Mouse (Mus musculus): ENCODE data around the gene Amph. TPM values are rescaled to one million over a fixed set of nuclear protein-coding genes. Genes with fewer than 3 reads are reported as not detected.

Amph gene
- total and polyA plus RNA-seq, 3 experiments = not detected

GRCm38 (mm10) chr13:19177662-19178259 lies 229.8 kb downstream of the Amph start:
- no peak overlapping the region for H3K27ac ChIP-seq (ENCODE audit: insufficient read depth, low read depth)
- no peak overlapping the region for H3K4me3 ChIP-seq (replicated peaks in 1 of 3; ENCODE audit: low read depth in 2 of 3, low read length in 2 of 3, poor library complexity in 1 of 3)
- no peaks in the 10 kb centered on the region for H3K36me3 ChIP-seq (replicated peaks in 1 of 2; ENCODE audit: control insufficient read depth in 1 of 2, insufficient read depth in 1 of 2, low read length in 1 of 2)
- TF ChIP-seq CTCF (conservative IDR thresholded peaks at IDR 0.05 in 1 of 2, IDR thresholded peaks at IDR 0.05 in 1 of 2; ENCODE audit: low read depth in 2 of 2, low read length in 2 of 2) = peak; percentile 26 to 76; a peak in 2 of 4 replicates
- TF ChIP-seq MAZ (IDR thresholded peaks at IDR 0.05; ENCODE audit: low read depth, low read length) = 0 out of 2 replicates have a peak, but pooled peaks have one; percentile 24
- TF ChIP-seq NELFE (IDR thresholded peaks at IDR 0.05; ENCODE audit: low read depth, low read length) = no peak
- peak; percentile 61 for TF ChIP-seq SMC3 (IDR thresholded peaks at IDR 0.05; ENCODE audit: low read depth, low read length)
- TF ChIP-seq RAD21 (IDR thresholded peaks at IDR 0.05; ENCODE audit: low read depth, low read length) = peak; percentile 81
- no peaks in the 10 kb centered on the region for H3K27me3 ChIP-seq (replicated peaks)
- in situ Hi-C loops (cut with MboI; ENCODE audit: low pct_ligation_motif_present, low pct_unique_long_range_greater_than_20kb, low sequenced_read_pairs) (no loop called here), dilution Hi-C loops (cut with MboI; ENCODE audit: extremely low pct_ligation_motif_present, extremely low pct_unique_long_range_greater_than_20kb, low sequenced_read_pairs) (no loop called here)
- H3K79me2 ChIP-seq (replicated peaks; ENCODE audit: control insufficient read depth, extremely low read depth, insufficient read depth, poor library complexity, severe bottlenecking) = no peaks in the 10 kb centered on the region
- no peak overlapping the region for H3K4me2 ChIP-seq (ENCODE audit: insufficient read depth, low read depth, poor library complexity, severe bottlenecking)
- peaks cover 0 to 8% of the 10 kb centered on the region in 2 experiments; a peak in 2 of 4 replicates for H3K4me1 ChIP-seq (ENCODE audit: control insufficient read depth in 1 of 2, insufficient read depth in 2 of 2)
- no peak overlapping the region for H3K9ac ChIP-seq (ENCODE audit: insufficient read depth, low read depth)
- DNase-seq (ENCODE audit: extremely low read depth) = peak; percentile 56
- no peaks in the 10 kb centered on the region for H3K9me3 ChIP-seq (replicated peaks; ENCODE audit: low read length)

DNA sequence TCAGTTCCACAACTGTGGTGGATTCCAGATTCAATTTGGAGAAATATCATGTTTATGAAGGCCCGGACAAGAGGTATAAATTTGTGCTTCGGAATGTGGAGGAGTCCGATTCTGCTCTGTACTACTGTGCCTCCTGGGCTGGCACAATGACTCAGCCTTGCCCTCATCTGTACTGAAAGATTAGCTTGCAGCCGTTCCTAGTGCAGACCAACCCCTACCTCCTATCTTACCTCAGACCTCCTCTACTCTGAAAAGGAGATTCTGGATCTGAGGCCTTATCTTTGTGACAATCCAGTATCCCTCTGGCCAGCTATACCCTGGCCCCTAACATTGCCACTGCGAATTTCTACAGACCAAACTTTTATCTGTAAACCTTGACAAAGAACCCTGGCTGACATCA lies 230.3 kb downstream of the Amph start:
- H3K27ac ChIP-seq (ENCODE audit: insufficient read depth, low read depth) = no peak overlapping the region
- H3K9ac ChIP-seq (ENCODE audit: insufficient read depth, low read depth) = no peak overlapping the region
- no peaks in the 10 kb centered on the region for H3K27me3 ChIP-seq (replicated peaks)
- H3K4me3 ChIP-seq (replicated peaks in 1 of 3; ENCODE audit: low read depth in 2 of 3, low read length in 2 of 3, poor library complexity in 1 of 3) = no peak overlapping the region
- dilution Hi-C loops (cut with MboI; ENCODE audit: extremely low pct_ligation_motif_present, extremely low pct_unique_long_range_greater_than_20kb, low sequenced_read_pairs) (no loop called here), in situ Hi-C loops (cut with MboI; ENCODE audit: low pct_ligation_motif_present, low pct_unique_long_range_greater_than_20kb, low sequenced_read_pairs) (no loop called here)
- no peak for DNase-seq (ENCODE audit: extremely low read depth)
- H3K4me1 ChIP-seq (ENCODE audit: control insufficient read depth in 1 of 2, insufficient read depth in 2 of 2) = peaks cover 0 to 8% of the 10 kb centered on the region in 2 experiments; a peak in 2 of 4 replicates
- no peaks in the 10 kb centered on the region for H3K9me3 ChIP-seq (replicated peaks; ENCODE audit: low read length)
- H3K4me2 ChIP-seq (ENCODE audit: insufficient read depth, low read depth, poor library complexity, severe bottlenecking) = no peak overlapping the region
- TF ChIP-seq MYC (IDR thresholded peaks at IDR 0.05; ENCODE audit: low read depth, low read length) (no peak), CHD2 (IDR thresholded peaks at IDR 0.05; ENCODE audit: low read length) (no peak), JUN (IDR thresholded peaks at IDR 0.05; ENCODE audit: insufficient read depth, low read depth, low read length) (no peak), BHLHE40 (IDR thresholded peaks at IDR 0.05; ENCODE audit: low read depth, low read length) (no peak), ELF1 (IDR thresholded peaks at IDR 0.05; ENCODE audit: low read depth, low read length) (no peak), TBP (conservative IDR thresholded peaks at IDR 0.05; ENCODE audit: low read depth, low read length) (no peak), ZNF384 (IDR thresholded peaks at IDR 0.05; ENCODE audit: low read depth, low read length) (no peak), MAX (IDR thresholded peaks at IDR 0.05; ENCODE audit: low read length) (no peak), POLR2AphosphoS2 (IDR thresholded peaks at IDR 0.05; ENCODE audit: low read depth, low read length) (no peak), IRF4 (IDR thresholded peaks at IDR 0.05; ENCODE audit: low read depth, low read length) (no peak), EP300 (IDR thresholded peaks at IDR 0.05; ENCODE audit: low read length) (no peak), SIN3A (IDR thresholded peaks at IDR 0.05; ENCODE audit: low read length) (no peak), CHD1 (IDR thresholded peaks at IDR 0.05; ENCODE audit: low read depth, low read length) (no peak), HCFC1 (IDR thresholded peaks at IDR 0.05; ENCODE audit: low read depth, low read length) (no peak), NELFE (IDR thresholded peaks at IDR 0.05; ENCODE audit: low read depth, low read length) (no peak), NRF1 (IDR thresholded peaks at IDR 0.05; ENCODE audit: low read depth, low read length) (no peak), TCF12 (IDR thresholded peaks at IDR 0.05; ENCODE audit: low read depth, low read length) (no peak)
- no peaks in the 10 kb centered on the region for H3K36me3 ChIP-seq (replicated peaks in 1 of 2; ENCODE audit: control insufficient read depth in 1 of 2, insufficient read depth in 1 of 2, low read length in 1 of 2)
- no peaks in the 10 kb centered on the region for H3K79me2 ChIP-seq (replicated peaks; ENCODE audit: control insufficient read depth, extremely low read depth, insufficient read depth, poor library complexity, severe bottlenecking)
